Mouse (Mus musculus): ENCODE data around the gene Mcts2.
A peak's percentile ranks its signal among the peaks of the same experiment; 100 is the strongest.

Mcts2 gene

DNA sequence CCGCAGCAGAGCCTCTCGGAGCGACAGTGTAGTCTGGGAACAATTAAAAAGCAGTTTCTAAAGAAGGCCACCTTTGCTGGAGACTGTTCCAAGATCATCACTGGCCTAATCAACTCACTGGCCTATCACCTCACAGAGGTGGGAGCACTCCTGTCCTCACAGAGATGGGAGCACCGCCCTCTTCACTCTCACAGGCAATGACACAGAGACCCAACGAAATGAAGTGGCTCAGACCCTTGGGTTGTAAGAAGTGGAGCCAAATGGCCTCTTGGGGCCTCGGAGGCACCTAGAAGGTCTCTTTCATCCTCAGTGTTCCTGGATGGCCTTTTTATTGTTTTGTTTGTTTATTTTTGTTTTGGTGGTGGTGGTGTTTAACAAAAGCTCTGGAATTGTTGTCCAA, 39.4 kb downstream of the Mcts2 start:
- DNase-seq (ENCODE audit: inconsistent ontology term) = no peak

DNA sequence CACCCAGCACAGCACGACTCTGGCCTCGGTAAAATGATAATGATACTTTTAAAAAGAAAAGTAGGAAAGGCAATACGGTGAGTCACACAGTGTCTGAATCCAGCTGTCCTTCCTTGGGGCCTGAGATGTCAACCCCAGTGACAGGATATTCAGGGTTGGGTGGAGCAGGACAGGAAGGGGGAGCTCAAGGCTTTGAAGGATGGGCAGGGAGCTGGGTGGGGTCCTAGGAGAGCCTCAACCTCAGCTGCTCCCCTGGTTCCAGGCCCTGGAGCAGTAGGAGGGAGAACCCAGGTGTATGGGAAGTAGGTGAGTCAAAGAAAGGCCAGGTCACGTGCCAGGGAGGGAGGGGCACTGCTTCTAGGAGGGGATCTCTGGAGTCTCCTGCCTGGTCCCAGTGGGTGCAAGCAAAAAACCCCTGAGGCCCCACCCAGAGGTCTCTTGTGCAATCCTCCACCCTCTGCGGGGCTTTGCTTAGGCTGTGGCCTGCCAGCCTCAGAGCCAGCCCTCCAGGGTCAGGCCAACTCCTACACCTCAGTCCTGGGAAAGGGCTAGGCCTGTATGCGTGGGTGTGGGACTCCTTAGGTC, 40.0 kb downstream of the Mcts2 start:
- DNase-seq (ENCODE audit: inconsistent ontology term) = no peak

DNA sequence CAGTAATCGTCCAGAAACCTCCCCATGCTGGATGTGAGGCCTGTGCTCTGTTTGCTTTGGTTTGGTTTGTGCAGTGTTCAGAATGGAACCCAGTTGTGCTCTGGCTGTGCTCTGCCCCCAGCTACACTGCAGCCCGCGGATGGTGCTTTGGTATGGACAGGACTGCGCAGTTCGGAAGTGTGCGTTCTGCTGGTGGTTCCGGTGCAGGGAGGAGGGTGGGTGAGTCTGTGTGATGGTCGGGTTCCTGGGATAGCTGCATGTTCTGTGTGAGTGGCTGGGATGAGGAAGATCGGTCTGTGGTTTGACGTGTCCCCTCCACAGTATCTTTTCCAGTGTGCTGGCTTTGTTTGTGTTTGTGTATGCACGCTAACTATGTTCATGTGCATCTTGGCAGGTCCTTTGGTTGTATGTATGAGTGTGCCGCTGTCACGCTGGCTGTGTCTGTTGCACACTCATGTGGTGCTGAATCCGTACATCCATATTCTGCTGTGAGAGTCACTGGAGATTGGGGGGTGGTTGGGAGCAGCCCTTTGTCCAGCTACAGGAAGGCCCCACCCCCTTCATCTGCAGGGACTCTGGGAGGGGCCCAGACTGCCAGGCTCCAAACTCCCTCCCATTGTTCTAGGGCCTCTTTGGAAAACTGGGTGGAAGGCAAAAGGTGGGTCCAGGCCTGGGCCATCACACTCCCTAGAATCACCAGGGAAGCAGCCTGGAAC, 41.1 kb downstream of the Mcts2 start:
- DNase-seq (ENCODE audit: inconsistent ontology term) = no peak

DNA sequence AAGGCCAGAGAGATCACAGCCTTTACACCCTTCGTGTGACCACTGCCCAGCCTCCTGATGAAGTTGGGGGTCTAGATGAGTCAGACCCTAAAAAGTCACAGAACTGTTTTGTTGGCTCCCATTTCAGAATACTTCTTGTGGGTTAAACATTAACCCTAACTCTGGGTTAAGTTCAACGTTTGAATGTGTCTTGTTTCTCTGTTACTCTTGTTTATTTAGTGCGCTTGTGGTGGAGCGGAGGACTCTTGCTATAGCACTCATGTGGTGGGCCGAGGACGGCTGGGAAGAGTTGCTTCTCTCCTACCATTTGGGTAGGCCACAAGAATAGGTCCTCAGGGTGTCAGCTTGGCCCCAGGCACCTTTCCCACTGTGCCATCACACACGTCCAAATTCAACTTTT, 41.8 kb downstream of the Mcts2 start:
- no peak for DNase-seq (ENCODE audit: inconsistent ontology term)

DNA sequence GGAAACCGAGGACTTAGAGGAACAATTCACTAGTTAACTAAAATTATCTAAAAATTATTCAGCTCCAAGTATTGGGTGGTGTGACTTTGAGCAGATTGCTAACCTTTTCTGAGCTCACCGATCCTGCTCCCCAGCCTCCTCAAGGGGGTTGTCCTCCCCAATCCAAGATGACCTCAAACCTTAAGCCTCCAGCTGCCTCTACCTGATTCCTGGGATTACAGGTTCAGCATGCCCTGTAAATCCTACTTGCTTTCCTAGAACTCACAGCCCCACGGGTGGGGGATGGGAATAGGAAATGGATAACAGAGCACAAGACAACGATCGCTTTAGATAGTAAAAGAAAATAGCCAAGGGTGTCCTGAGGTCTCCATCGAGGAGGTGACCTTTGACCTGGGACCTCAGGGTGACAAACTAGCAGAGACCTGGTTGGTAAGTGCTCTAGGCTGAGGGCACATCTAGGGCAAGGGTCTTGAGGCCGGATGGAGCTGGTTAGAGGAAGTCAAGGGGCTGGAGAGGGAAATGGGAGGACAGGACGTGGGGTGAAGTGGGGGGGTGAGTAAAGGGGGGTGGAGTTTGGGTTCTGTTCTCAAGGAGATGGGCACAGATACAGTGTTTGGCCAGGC, 42.3 kb downstream of the Mcts2 start:
- no peak for DNase-seq (ENCODE audit: inconsistent ontology term)

DNA sequence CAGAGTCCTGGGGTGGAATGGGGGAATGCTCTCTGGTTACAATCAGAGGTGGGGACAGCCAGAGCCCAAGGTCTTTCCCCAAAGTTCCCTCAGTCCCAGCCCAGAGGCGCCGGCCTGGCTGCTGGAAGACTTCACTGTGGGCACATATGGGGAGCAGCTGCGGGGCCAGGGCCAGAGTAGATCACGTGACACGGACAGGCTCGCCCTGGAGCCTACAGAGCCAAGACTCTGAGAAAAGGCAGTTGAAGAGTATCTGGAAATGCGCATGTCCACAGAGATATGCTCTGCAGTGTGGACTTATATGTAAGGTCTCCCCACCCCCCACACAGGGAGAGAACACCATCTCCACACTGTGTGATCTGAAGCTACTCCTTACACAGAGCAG, 42.8 kb downstream of the Mcts2 start:
- DNase-seq (ENCODE audit: inconsistent ontology term) = no peak

DNA sequence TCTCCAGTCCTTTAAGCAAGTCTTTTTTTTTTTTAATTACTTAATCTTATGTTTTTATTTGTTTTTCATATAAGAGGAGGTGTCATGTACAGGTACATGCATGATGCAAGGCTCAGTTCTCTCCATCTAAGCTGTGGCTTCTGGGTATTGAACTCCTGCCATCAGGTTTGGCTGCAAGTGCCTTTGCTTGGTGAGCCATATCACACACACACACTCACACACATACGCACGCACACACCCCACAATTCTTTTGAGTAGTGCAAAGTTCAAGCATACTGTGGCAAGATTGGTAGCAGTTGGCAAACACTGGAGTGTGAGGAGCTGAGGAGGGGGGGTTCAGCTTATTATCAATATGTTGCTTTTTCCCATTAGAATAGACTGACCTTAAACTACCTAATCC, 46.4 kb downstream of the Mcts2 start:
- no peak for DNase-seq (ENCODE audit: inconsistent ontology term)

DNA sequence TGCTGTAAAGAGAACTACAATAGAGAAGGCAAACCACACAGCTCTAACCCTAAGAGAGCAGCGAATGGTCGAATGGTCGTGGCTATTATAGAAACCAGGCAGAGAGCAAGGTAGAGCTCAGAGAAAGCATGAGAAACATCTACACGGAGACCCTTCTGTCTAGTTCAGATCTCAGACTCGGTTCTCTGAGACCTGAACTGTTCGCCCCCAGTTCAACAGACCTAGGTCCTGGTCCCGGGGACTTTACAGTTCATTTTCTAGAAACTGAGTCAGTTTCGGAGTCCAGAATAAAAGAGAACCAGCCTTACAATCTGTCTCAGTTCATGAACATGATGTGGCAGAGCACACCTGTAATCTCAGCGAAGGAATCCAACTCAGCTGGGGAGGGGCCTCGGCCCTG, 47.7 kb downstream of the Mcts2 start:
- peak; percentile 43 for DNase-seq (ENCODE audit: inconsistent ontology term)

DNA sequence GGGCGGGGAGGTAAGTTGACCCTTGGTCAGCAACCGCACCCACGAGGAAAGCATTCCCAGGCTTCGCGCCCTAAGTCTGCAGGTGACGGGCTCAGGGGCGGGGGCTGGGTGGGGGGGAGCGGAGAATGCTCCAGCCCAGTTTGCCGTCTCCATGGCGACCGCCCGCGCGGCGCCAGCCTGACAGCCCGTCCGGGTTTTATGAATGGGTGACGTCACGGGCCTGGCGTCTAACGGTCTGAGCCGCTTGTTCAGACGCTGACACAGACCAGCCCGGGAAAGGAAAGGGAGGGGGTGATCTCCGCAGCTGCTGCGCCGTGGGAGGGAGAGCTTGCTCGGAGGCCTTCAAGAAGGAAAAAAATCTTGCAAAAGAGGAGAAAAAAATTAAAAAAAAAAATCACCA, 48.1 kb downstream of the Mcts2 start:
- DNase-seq (ENCODE audit: inconsistent ontology term) = peak; percentile 97

DNA sequence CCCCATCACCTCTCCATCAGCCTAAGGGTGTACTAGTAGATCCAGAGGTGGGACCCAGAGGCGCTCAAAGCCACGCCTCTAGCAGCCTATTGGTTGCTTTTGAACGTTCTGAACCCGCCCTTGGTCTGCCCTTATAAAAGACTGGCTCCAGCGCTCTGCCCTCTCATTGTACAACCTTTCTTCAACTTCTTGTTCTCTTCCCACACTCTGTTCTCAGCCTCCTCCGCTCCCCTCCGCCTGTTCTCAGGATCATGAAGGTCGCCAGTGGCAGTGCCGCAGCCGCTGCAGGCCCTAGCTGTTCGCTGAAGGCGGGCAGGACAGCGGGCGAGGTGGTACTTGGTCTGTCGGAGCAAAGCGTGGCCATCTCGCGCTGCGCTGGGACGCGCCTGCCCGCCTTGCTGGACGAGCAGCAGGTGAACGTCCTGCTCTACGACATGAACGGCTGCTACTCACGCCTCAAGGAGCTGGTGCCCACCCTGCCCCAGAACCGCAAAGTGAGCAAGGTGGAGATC, 49.3 kb downstream of the Mcts2 start, which contains the start of gene Id1:
Gene Id1, plus strand, starts transcription at position 162 of the 512 bp plus-strand sequence.
- DNase-seq (ENCODE audit: inconsistent ontology term) = peak; percentile 93

DNA sequence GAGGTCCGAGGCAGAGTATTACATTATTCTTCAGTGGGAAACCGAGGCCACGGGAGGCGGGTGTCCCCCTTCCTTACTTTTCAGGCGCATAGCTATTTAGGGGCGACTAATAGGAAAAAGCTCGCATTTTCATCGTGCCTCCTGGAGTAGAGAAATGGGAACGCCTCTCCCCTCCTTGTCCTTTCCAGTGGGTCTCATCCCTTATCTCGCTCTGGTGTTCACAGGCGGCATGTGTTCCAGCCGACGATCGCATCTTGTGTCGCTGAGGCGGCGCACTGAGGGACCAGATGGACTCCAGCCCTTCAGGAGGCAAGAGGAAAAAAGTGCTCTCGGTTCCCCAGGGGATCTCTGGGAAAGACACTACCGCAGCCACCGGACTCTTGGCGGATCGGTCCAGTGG, 49.9 kb downstream of the Mcts2 start:
- peak; percentile 55 for DNase-seq (ENCODE audit: inconsistent ontology term)
